Mouse (Mus musculus) olfactory bulb, adult 2 months (tissue): ENCODE measurements around the gene Cnpy2. TPM values are rescaled to one million over a fixed set of nuclear protein-coding genes. Genes with fewer than 3 reads are reported as not detected.
A peak's percentile ranks its signal among the peaks of the same experiment; 100 is the strongest.
"Not testable (repeated sequence)": the region's sequence is repeated elsewhere in the genome, so short reads cannot be mapped to it uniquely, and the experiment has no call there.

Experiments used
- H3K27ac ChIP-seq: fragments of 200-500 bp; 2 replicates; pipeline ENCODE4 v1.5.1; 2012; ENCODE audit warnings: low read depth, low read length; ENCODE audit not compliant: insufficient read depth
- H3K4me1 ChIP-seq: fragments of 200-500 bp; 2 replicates; pipeline ENCODE4 v1.6.1; 2012; ENCODE audit warnings: low read length; ENCODE audit not compliant: control insufficient read depth, insufficient read depth
- H3K4me3 ChIP-seq: fragments of 200-500 bp; 2 replicates; pipeline ENCODE4 v1.5.1; 2012; ENCODE audit warnings: mild to moderate bottlenecking, low read depth, low read length, moderate library complexity; ENCODE audit not compliant: insufficient read depth
- CTCF ChIP-seq: fragments of 200-500 bp; IDR thresholded peaks from 2 replicates; pipeline ENCODE4 v1.5.1; 2012; ENCODE audit warnings: low read depth, mild to moderate bottlenecking, low read length, moderate library complexity; ENCODE audit not compliant: insufficient read depth
- POLR2A ChIP-seq: fragments of 200-500 bp; IDR thresholded peaks from 2 replicates; pipeline ENCODE4 v1.6.1; 2012; ENCODE audit warnings: mild to moderate bottlenecking, low read depth, low read length, moderate library complexity; ENCODE audit not compliant: insufficient read depth
- WGBS: fragments of 180-500 bp; shearing (Covaris S2); methylation state at CpG from one replicate; pipeline ENCODE4 v1.1.7; 2018; 5-methylcytosine and 5-hydroxymethylcytosine counted together
- polyA plus RNA-seq: library from polyadenylated mRNA; stranded (reverse); fragments of >200 nt; gene quantifications from 2 replicates; pipeline ENCODE4 v1.2.4, GENCODE M21; 2012; ENCODE audit warnings: low replicate concordance; ENCODE audit not compliant: missing spikeins, insufficient read depth, insufficient read length

Cnpy2 gene
- polyA plus RNA-seq: not detected in 2 replicates

DNA sequence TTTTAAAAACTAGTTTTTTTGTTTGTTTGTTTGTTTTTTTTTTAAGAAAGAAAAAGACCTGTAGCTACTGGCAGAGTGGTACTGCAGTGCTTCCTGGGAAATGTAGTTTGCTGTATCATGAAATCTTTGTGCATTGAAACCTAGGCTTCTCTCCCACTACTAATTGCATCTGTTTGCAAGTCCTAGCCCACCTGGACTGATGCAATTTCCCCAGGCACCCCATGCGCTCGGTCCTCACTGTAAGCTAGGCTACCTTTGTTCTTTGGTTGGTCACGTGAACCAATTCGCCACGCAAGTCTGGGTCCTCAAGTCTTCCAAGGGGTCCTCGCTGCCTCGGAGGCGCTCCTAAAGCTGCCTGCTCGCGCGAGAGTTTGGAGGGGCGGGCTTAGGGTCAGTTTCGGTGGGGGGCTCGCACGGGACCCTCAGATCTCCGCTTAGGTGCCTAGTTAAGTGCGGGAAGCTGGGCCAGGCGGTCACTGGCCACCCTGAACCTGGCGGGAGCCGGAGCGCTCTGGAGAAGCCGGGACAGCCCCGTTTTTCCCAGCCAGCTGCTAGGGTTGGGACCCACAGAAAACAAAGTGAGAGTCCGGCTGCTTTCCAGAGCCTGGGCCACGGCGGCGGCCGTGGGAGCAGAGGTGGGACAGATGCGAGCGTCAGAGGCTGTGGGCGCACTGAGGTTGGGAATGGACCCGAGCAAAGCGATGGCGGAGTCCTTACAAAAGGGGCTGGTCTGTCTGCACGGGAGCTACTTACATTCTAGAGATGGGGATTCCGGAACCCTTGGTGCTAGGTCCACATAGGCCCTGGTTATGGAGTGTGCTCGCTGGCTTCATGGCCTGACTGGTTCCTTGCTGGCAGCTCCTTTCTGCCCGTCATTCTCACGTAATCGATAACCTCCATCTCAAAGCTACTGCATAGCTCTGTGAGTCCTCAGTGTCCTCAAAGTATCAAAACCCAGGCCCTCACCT, at the start of gene Cnpy2:
Gene Cnpy2, plus strand, starts transcription at position 319 of the 968 bp plus-strand sequence.
- Histone ChIP-seq H3K27ac (peak within 1 kb of the TSS; percentile 99), H3K4me1 (peaks cover 15% of the 10 kb centered on the region), H3K4me3 (peak within 1 kb of the TSS; percentile 77)
- WGBS: under 1% methylated on average over 40 of the region's 40 CpGs
- TF ChIP-seq POLR2A (peak; percentile 59; the same call in 1 of the 2 replicates), CTCF (no peak)

DNA sequence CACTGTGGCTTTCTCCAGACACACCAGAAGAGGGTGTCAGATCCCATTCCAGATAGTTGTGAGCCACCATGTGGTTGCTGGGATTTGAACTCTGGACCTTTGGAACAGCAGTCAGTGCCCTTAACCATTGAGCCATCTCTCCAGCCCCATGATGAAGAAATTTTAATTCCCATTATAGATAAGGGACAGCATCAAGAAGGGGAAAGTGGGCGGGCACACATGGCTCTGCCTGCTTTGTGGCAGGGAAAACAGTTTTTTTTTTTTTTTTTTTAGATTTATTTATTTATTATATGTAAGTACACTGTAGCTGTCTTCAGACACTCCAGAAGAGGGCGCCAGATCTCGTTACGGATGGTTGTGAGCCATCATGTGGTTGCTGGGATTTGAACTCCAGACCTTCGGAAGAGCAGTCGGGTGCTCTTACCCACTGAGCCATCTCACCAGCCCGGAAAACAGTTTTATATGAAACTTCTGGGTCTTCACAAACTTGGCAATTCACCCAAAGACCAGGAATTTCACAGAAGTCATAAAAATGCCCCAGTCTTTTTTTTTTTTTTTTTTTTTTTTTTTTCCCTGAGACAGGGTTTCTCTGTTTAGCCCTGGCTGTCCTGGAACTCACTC, 49.3 kb upstream of the Cnpy2 start:
- not testable (repeated sequence) for H3K4me3 ChIP-seq, H3K27ac ChIP-seq, H3K4me1 ChIP-seq
- WGBS: 79% methylated on average over 7 of the region's 7 CpGs

GRCm38 (mm10) chr10:128275374-128275773, 46.9 kb upstream of the Cnpy2 start:
- not testable (repeated sequence) for H3K4me3 ChIP-seq, H3K4me1 ChIP-seq, H3K27ac ChIP-seq
- WGBS: 89% methylated on average over 1 of the region's 1 CpGs

- H3K4me3 ChIP-seq: no peak overlapping the region
- H3K4me1 ChIP-seq: no peaks in the 10 kb centered on the region
- no peak overlapping the region for H3K27ac ChIP-seq
- no peak for TF ChIP-seq CTCF
- no peak for TF ChIP-seq POLR2A
- 65% methylated on average over 6 of the region's 6 CpGs for WGBS
These were observed 44.1 kb upstream of the Cnpy2 start for GRCm38 (mm10) chr10:128278158-128278557.

GRCm38 (mm10) chr10:128280943-128281342, 41.3 kb upstream of the Cnpy2 start:
- no peak for TF ChIP-seq POLR2A
- no peak for TF ChIP-seq CTCF
- Histone ChIP-seq H3K4me1 (0 out of 2 replicates have a peak, but pooled peaks cover 3% of the 10 kb centered on the region), H3K4me3 (no peak overlapping the region), H3K27ac (no peak overlapping the region)
- 89% methylated on average over 6 of the region's 6 CpGs for WGBS

GRCm38 (mm10) chr10:128281682-128282081, 40.6 kb upstream of the Cnpy2 start:
- no peak overlapping the region for H3K27ac ChIP-seq
- 94% methylated on average over 14 of the region's 14 CpGs for WGBS

DNA sequence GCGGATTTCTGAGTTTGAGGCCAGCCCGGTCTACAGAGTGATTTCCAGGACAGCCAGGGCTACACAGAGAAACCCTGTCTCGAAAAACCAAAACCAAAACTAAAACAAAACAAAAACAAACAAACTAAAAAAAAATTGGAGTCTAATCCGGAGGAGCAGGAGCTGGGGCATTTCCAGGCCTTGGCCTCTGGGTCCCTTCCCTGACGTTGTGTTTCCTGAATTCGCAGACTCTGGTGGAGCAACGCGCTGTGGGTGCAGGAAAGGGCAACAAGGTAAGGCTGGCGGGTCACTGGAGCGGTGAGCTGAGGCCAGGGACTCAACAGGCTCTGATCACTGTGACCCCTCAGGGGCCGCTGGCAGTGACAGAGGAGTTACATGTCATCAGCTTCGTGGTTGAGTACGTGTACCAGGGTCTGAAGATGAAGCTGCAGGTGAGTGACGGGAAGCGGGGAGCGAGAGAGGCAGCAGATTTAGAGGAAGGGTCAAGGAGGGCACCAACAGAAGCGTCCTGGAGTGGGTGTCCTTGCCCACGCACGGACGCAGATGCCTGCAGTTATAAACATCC, 39.3 kb upstream of the Cnpy2 start:
- WGBS: 92% methylated on average over 20 of the region's 20 CpGs
- H3K4me1 ChIP-seq: 0 out of 2 replicates have a peak, but pooled peaks cover 3% of the 10 kb centered on the region

More at GRCm38 (mm10) chr10:128281682-128282081, 40.6 kb upstream of the Cnpy2 start:
- H3K4me1 ChIP-seq: 0 out of 2 replicates have a peak, but pooled peaks cover 3% of the 10 kb centered on the region
- no peak overlapping the region for H3K4me3 ChIP-seq
- no peak for TF ChIP-seq POLR2A
- no peak for TF ChIP-seq CTCF

DNA sequence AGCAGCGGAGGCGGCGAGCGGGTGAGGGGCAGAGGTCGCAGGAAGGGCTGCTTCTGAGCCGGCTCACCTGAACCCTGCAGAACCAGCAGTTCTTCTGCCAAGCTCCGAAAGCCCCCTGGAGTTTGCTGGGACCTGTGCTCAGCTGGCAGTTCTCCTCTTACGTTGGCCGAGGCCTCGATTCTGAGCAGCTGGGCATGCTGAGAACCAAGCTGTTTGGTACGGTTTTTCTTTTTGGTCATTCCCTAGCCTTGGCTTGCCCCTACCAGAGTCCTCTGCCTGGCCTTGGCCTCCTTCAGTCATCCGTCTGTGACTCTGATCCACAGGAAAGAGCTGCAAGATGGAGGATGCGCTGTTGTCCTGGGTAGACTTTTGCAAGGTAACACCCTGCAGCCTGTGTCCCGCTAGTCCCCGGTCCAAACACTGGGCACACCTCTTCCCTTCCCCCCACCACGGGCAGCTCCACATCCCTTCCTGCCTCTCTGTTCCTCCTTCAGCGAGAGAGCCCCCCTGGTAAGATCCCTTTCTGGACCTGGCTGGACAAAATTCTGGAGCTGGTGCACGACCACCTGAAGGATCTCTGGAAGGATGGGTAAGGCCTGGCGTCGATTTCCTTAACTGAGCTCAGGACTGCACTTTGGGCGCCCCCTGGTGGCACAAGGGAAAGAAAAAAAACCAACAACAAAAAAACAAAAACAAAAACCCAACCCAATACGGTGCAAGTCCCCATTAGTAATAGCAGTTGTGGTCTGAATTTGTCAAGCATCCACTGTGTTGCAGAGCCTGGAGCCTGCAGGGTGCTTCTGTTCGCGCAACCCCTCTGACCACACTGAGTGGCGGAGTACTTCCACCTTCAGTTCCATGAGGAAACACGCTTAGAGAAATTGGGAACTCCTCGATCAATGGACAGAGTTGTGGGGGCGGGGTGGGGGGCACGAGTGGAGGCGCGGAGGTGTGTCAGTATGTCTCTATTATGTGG, 38.4 kb upstream of the Cnpy2 start:
- no peak overlapping the region for H3K4me3 ChIP-seq
- WGBS: 60% methylated on average over 31 of the region's 31 CpGs

More for the DNA sequence above, 39.3 kb upstream of the Cnpy2 start:
- H3K27ac ChIP-seq: no peak overlapping the region
- no peak overlapping the region for H3K4me3 ChIP-seq
- TF ChIP-seq CTCF (no peak), POLR2A (no peak)

GRCm38 (mm10) chr10:128290594-128290993, 31.7 kb upstream of the Cnpy2 start:
- not testable (repeated sequence) for H3K4me1 ChIP-seq, H3K27ac ChIP-seq, H3K4me3 ChIP-seq
- 37% methylated on average over 1 of the region's 1 CpGs for WGBS

More for the DNA sequence above, 38.4 kb upstream of the Cnpy2 start:
- TF ChIP-seq POLR2A: no peak
- TF ChIP-seq CTCF: peak; percentile 43
- H3K27ac ChIP-seq: no peak overlapping the region
- 0 out of 2 replicates have a peak, but pooled peaks cover 3% of the 10 kb centered on the region for H3K4me1 ChIP-seq
